Mouse (Mus musculus) C2C12 (cell line): ENCODE data around the gene Apobr.

Experiments
- CTCF ChIP-seq: IDR thresholded peaks from one replicate; pipeline ENCODE4 v1.5.1; 2011; ENCODE audit not compliant: control insufficient read depth, insufficient read depth, insufficient read length
- MAX ChIP-seq: IDR thresholded peaks from one replicate; pipeline ENCODE4 v1.6.1; 2011; ENCODE audit warnings: mild to moderate bottlenecking, control low read depth
- USF1 ChIP-seq: IDR thresholded peaks from one replicate; pipeline ENCODE4 v1.6.1; 2011; ENCODE audit warnings: low read depth, mild to moderate bottlenecking, control low read depth, moderate library complexity

- no peak for TF ChIP-seq CTCF
- TF ChIP-seq MAX = no peak
- TF ChIP-seq USF1 = no peak
Observed at GRCm38 (mm10) chr7:126616707-126617106, 32.0 kb downstream of the Apobr start.
